Mouse (Mus musculus): ENCODE measurements around the gene Olfr282. TPM values are rescaled to one million over a fixed set of nuclear protein-coding genes. Genes with fewer than 3 reads are reported as not detected.

The Olfr282 gene
- polyA plus RNA-seq, 1 experiment from 2014 or later, result not detected

GRCm38 (mm10) chr15:98479568-98480102 lies 48.6 kb downstream of the Olfr282 start:
- Histone ChIP-seq H3K4me1 (ENCODE audit: insufficient read depth, low read depth, low read length) (no peaks in the 10 kb centered on the region), H3K27me3 (replicated peaks; ENCODE audit: insufficient read depth, low read length) (no peaks in the 10 kb centered on the region), H3K4me3 (ENCODE audit: low read depth, low read length) (no peak overlapping the region), H3K9ac (replicated peaks; ENCODE audit: low read depth) (no peak overlapping the region), H3K9me3 (ENCODE audit: low read length) (no peaks in the 10 kb centered on the region), H3K4me2 (replicated peaks; ENCODE audit: low read depth, low read length) (no peak overlapping the region), H3K36me3 (ENCODE audit: insufficient read depth, low read length) (no peaks in the 10 kb centered on the region), H3K27ac (ENCODE audit: low read length) (no peak overlapping the region)
- WGBS, result 76% methylated on average over 7 of the region's 7 CpGs
- ATAC-seq (no peak), DNase-seq (ENCODE audit: low spot score) (no peak)
- no peak for TF ChIP-seq CTCF (IDR thresholded peaks at IDR 0.05)
- no peak for TF ChIP-seq EP300 (IDR thresholded peaks at IDR 0.05)

- Histone ChIP-seq H3K27me3 (replicated peaks; ENCODE audit: insufficient read depth, low read length) (no peaks in the 10 kb centered on the region), H3K36me3 (ENCODE audit: insufficient read depth, low read length) (no peaks in the 10 kb centered on the region), H3K9me3 (ENCODE audit: low read length) (no peaks in the 10 kb centered on the region), H3K9ac (replicated peaks; ENCODE audit: low read depth) (no peak within 1 kb of the TSS), H3K4me1 (ENCODE audit: insufficient read depth, low read depth, low read length) (no peaks in the 10 kb centered on the region), H3K27ac (ENCODE audit: low read length) (peak within 1 kb of the TSS; percentile 32; the same call in 1 of the 2 replicates), H3K4me2 (replicated peaks; ENCODE audit: low read depth, low read length) (no peak within 1 kb of the TSS), H3K4me3 (ENCODE audit: low read depth, low read length) (no peak within 1 kb of the TSS)
- WGBS, result 39% methylated on average over 3 of the region's 3 CpGs
- TF ChIP-seq EP300 (IDR thresholded peaks at IDR 0.05), result peak; percentile 30; the same call in 1 of the 2 replicates
- TF ChIP-seq CTCF (IDR thresholded peaks at IDR 0.05), result no peak
- ATAC-seq (peak; percentile 49), DNase-seq (ENCODE audit: low spot score) (no peak)
Measured at GRCm38 (mm10) chr15:98482701-98483100, 51.7 kb downstream of the Olfr282 start, which contains the start of gene Lalba. Gene Lalba (minus strand): TSS chr15:98482721.

- no peaks in the 10 kb centered on the region for H3K4me1 ChIP-seq (ENCODE audit: insufficient read depth, low read depth, low read length)
- 0 out of 2 replicates have a peak overlapping the region, but pooled peaks have one; percentile 1 for H3K27ac ChIP-seq (ENCODE audit: low read length)
- no peaks in the 10 kb centered on the region for H3K36me3 ChIP-seq (ENCODE audit: insufficient read depth, low read length)
- H3K9ac ChIP-seq (replicated peaks; ENCODE audit: low read depth), result no peak overlapping the region
- no peaks in the 10 kb centered on the region for H3K27me3 ChIP-seq (replicated peaks; ENCODE audit: insufficient read depth, low read length)
- ATAC-seq (peak; percentile 67), DNase-seq (ENCODE audit: low spot score) (peak; percentile 73)
- no peak overlapping the region for H3K4me2 ChIP-seq (replicated peaks; ENCODE audit: low read depth, low read length)
- WGBS, result 53% methylated on average over 18 of the region's 18 CpGs
- no peaks in the 10 kb centered on the region for H3K9me3 ChIP-seq (ENCODE audit: low read length)
- TF ChIP-seq EP300 (IDR thresholded peaks at IDR 0.05) (peak; percentile 47), CTCF (IDR thresholded peaks at IDR 0.05) (no peak)
- no peak overlapping the region for H3K4me3 ChIP-seq (ENCODE audit: low read depth, low read length)
Measured at GRCm38 (mm10) chr15:98483907-98484886, 53.2 kb downstream of the Olfr282 start.

- Histone ChIP-seq H3K9ac (replicated peaks; ENCODE audit: low read depth) (no peak overlapping the region), H3K27ac (ENCODE audit: low read length) (no peak overlapping the region), H3K36me3 (ENCODE audit: insufficient read depth, low read length) (no peaks in the 10 kb centered on the region), H3K4me3 (ENCODE audit: low read depth, low read length) (no peak overlapping the region), H3K4me2 (replicated peaks; ENCODE audit: low read depth, low read length) (no peak overlapping the region), H3K27me3 (replicated peaks; ENCODE audit: insufficient read depth, low read length) (no peaks in the 10 kb centered on the region), H3K9me3 (ENCODE audit: low read length) (no peaks in the 10 kb centered on the region), H3K4me1 (ENCODE audit: insufficient read depth, low read depth, low read length) (no peaks in the 10 kb centered on the region)
- WGBS, result 94% methylated on average over 8 of the region's 8 CpGs
- ATAC-seq (no peak), DNase-seq (ENCODE audit: low spot score) (no peak)
- TF ChIP-seq EP300 (IDR thresholded peaks at IDR 0.05) (no peak), CTCF (IDR thresholded peaks at IDR 0.05) (no peak)
Measured at GRCm38 (mm10) chr15:98486433-98487021, 55.5 kb downstream of the Olfr282 start.

Other genes starting within 250 kb of the Olfr282 start
- gene Olfr288, start 235.7 kb upstream of the Olfr282 start, polyA plus RNA-seq (2015; fragmentation: Nextera tagmentation; extraction: Ambion mirVana), result not detected in 2 replicates
- gene Gm44579, start 210.2 kb upstream of the Olfr282 start, polyA plus RNA-seq (2015; fragmentation: Nextera tagmentation; extraction: Ambion mirVana), result not detected in 2 replicates
- gene Olfr287, start 210.2 kb upstream of the Olfr282 start, polyA plus RNA-seq (2015; fragmentation: Nextera tagmentation; extraction: Ambion mirVana), result not detected in 2 replicates
- gene Olfr286, start 196.8 kb upstream of the Olfr282 start, polyA plus RNA-seq (2015; fragmentation: Nextera tagmentation; extraction: Ambion mirVana), result not detected in 2 replicates
- not detected in 2 replicates for gene H1fnt, start 173.9 kb upstream of the Olfr282 start, polyA plus RNA-seq (2015; fragmentation: Nextera tagmentation; extraction: Ambion mirVana)
- 0.93 and 1.3 TPM in 2 replicates for gene Zfp641, start 135.1 kb upstream of the Olfr282 start, polyA plus RNA-seq (2015; fragmentation: Nextera tagmentation; extraction: Ambion mirVana)
- gene Olfr285, start 113.9 kb upstream of the Olfr282 start, polyA plus RNA-seq (2015; fragmentation: Nextera tagmentation; extraction: Ambion mirVana), result not detected in 2 replicates
- gene Olfr284, start 90.2 kb upstream of the Olfr282 start, polyA plus RNA-seq (2015; fragmentation: Nextera tagmentation; extraction: Ambion mirVana), result not detected in 2 replicates
- gene Olfr283, start 50.3 kb upstream of the Olfr282 start, polyA plus RNA-seq (2015; fragmentation: Nextera tagmentation; extraction: Ambion mirVana), result not detected in 2 replicates
- gene Olfr281, start 21.4 kb downstream of the Olfr282 start, polyA plus RNA-seq (2015; fragmentation: Nextera tagmentation; extraction: Ambion mirVana), result not detected in 2 replicates
- not detected in 2 replicates for gene OR5BS1P, start 38.7 kb downstream of the Olfr282 start, polyA plus RNA-seq (2015; fragmentation: Nextera tagmentation; extraction: Ambion mirVana)
- 0.31 and 3.3 TPM in 2 replicates for gene Lalba, start 51.5 kb downstream of the Olfr282 start, polyA plus RNA-seq (2015; fragmentation: Nextera tagmentation; extraction: Ambion mirVana)
- gene Olfr279, start 61.2 kb downstream of the Olfr282 start, polyA plus RNA-seq (2015; fragmentation: Nextera tagmentation; extraction: Ambion mirVana), result not detected in 2 replicates
- 50.4 and 56.0 TPM in 2 replicates for gene Kansl2, start 103.0 kb downstream of the Olfr282 start, polyA plus RNA-seq (2015; fragmentation: Nextera tagmentation; extraction: Ambion mirVana)
- gene Ccnt1, start 139.7 kb downstream of the Olfr282 start, polyA plus RNA-seq (2015; fragmentation: Nextera tagmentation; extraction: Ambion mirVana), result 31.0 and 32.2 TPM in 2 replicates
- gene 4930415O20Rik, start 139.8 kb downstream of the Olfr282 start, polyA plus RNA-seq (2015; fragmentation: Nextera tagmentation; extraction: Ambion mirVana), result 0.31 TPM in 1 of 2 replicates, not detected in the other
- gene Adcy6, start 178.9 kb downstream of the Olfr282 start, polyA plus RNA-seq (2015; fragmentation: Nextera tagmentation; extraction: Ambion mirVana), result 9.2 and 12.1 TPM in 2 replicates
- gene Cacnb3, start 199.6 kb downstream of the Olfr282 start, polyA plus RNA-seq (2015; fragmentation: Nextera tagmentation; extraction: Ambion mirVana), result 7.4 and 10.7 TPM in 2 replicates
- gene Ddx23, start 231.7 kb downstream of the Olfr282 start, polyA plus RNA-seq (2015; fragmentation: Nextera tagmentation; extraction: Ambion mirVana), result 14.5 and 17.5 TPM in 2 replicates
- 3.1 and 3.9 TPM in 2 replicates for gene Rnd1, start 246.2 kb downstream of the Olfr282 start, polyA plus RNA-seq (2015; fragmentation: Nextera tagmentation; extraction: Ambion mirVana)